Mouse (Mus musculus): ENCODE measurements around the gene Gm21616.
"Not testable (repeated sequence)": the region's sequence is repeated elsewhere in the genome, so short reads cannot be mapped to it uniquely, and the experiment has no call there.

The Gm21616 gene

GRCm38 (mm10) chrX:125435242-125435641 lies at the start of gene Gm21616:
Gm21616 (plus strand) TSS chrX:125435542.
- not testable (repeated sequence) for DNase-seq (ENCODE audit: low read depth, low spot score)

Data from ZHBTc4 (cell line).